Mouse (Mus musculus) CH12.LX (cell line): ENCODE measurements around the gene Ssh2. TPM values are rescaled to one million over a fixed set of nuclear protein-coding genes. Genes with fewer than 3 reads are reported as not detected.

Source experiments
- DNase-seq: peaks from one replicate; pipeline ENCODE4 v3.0.0-alpha.2; 2013; ENCODE audit errors: extremely low read depth
- H3K27ac ChIP-seq: 2 replicates; pipeline ENCODE4 v1.5.1; 2012; ENCODE audit warnings: low read depth, mild to moderate bottlenecking, control low read depth, moderate library complexity; ENCODE audit not compliant: insufficient read depth
- H3K27me3 ChIP-seq: replicated peaks from 2 replicates; pipeline ENCODE3; 2012; ENCODE audit warnings: inconsistent platforms
- H3K36me3 ChIP-seq, 2 experiments: replicated peaks in 1 of 2; 2 replicates each; pipeline versions ENCODE3 to v1.6.1; 2012; ENCODE audit warnings: inconsistent platforms in 1 of 2, low read length in 1 of 2, mild to moderate bottlenecking in 1 of 2, mixed read lengths in 1 of 2, moderate library complexity in 1 of 2; ENCODE audit not compliant: control insufficient read depth in 1 of 2, insufficient read depth in 1 of 2
- H3K4me1 ChIP-seq, 2 experiments: 2 replicates each; pipeline ENCODE4 v1.6.1; 2012; ENCODE audit warnings: inconsistent platforms in 1 of 2, moderate library complexity in 1 of 2; ENCODE audit not compliant: insufficient read depth in 2 of 2, control insufficient read depth in 1 of 2
- H3K4me2 ChIP-seq: 2 replicates; pipeline ENCODE4 v1.6.1; 2012; ENCODE audit warnings: low read depth, mild to moderate bottlenecking, control low read depth; ENCODE audit not compliant: poor library complexity, insufficient read depth, severe bottlenecking
- H3K4me3 ChIP-seq, 3 experiments: fragments of 150-350 bp in 1 of 3; sonication (generic) in 1 of 3; replicated peaks in 1 of 3; 2 replicates each; pipeline versions ENCODE3 to v1.5.1; 2011 to 2012; ENCODE audit warnings: low read depth in 2 of 3, low read length in 2 of 3, mild to moderate bottlenecking in 2 of 3, moderate library complexity in 2 of 3, control low read depth in 1 of 3, improper control_type of control experiment in 1 of 3, inconsistent platforms in 1 of 3, mixed read lengths in 1 of 3; ENCODE audit not compliant: poor library complexity in 1 of 3
- H3K79me2 ChIP-seq: replicated peaks from 2 replicates; pipeline ENCODE4 v1.6.1; 2012; ENCODE audit warnings: mild to moderate bottlenecking, moderate library complexity; ENCODE audit not compliant: control insufficient read depth, poor library complexity, insufficient read depth, severe bottlenecking; ENCODE audit errors: extremely low read depth
- H3K9ac ChIP-seq: 2 replicates; pipeline ENCODE4 v1.6.1; 2012; ENCODE audit warnings: low read depth, mild to moderate bottlenecking, control low read depth, moderate library complexity; ENCODE audit not compliant: insufficient read depth
- H3K9me3 ChIP-seq: replicated peaks from 2 replicates; pipeline ENCODE3; 2012; ENCODE audit warnings: low read length, inconsistent platforms, mixed read lengths
- BHLHE40 ChIP-seq: IDR thresholded peaks from 2 replicates; pipeline ENCODE4 v1.6.1; 2011; ENCODE audit warnings: mild to moderate bottlenecking, low read depth, low read length, improper control_type of control experiment
- CHD1 ChIP-seq: IDR thresholded peaks from 2 replicates; pipeline ENCODE4 v1.6.1; 2012; ENCODE audit warnings: low read depth, low read length, improper control_type of control experiment, inconsistent platforms
- CHD2 ChIP-seq: IDR thresholded peaks from 2 replicates; pipeline ENCODE4 v1.6.1; 2011; ENCODE audit warnings: low read length, improper control_type of control experiment
- ELF1 ChIP-seq: IDR thresholded peaks from 2 replicates; pipeline ENCODE4 v1.6.1; 2014; ENCODE audit warnings: low read depth, mild to moderate bottlenecking, inconsistent platforms, low read length, improper control_type of control experiment
- EP300 ChIP-seq: IDR thresholded peaks from 2 replicates; pipeline ENCODE4 v1.6.1; 2011; ENCODE audit warnings: low read length, improper control_type of control experiment
- ETS1 ChIP-seq: conservative IDR thresholded peaks from 2 replicates; pipeline ENCODE4 v1.6.1; 2012; ENCODE audit warnings: low read depth, mild to moderate bottlenecking, inconsistent platforms, low read length, improper control_type of control experiment, moderate library complexity
- JUN ChIP-seq: IDR thresholded peaks from 2 replicates; pipeline ENCODE4 v1.6.1; 2011; ENCODE audit warnings: low read depth, mild to moderate bottlenecking, low read length, improper control_type of control experiment, moderate library complexity; ENCODE audit not compliant: insufficient read depth
- JUND ChIP-seq: conservative IDR thresholded peaks from 2 replicates; pipeline ENCODE4 v1.6.1; 2011; ENCODE audit warnings: low read depth, low read length, improper control_type of control experiment
- MAFK ChIP-seq: IDR thresholded peaks from 2 replicates; pipeline ENCODE4 v1.6.1; 2011; ENCODE audit warnings: low read length, improper control_type of control experiment; ENCODE audit not compliant: insufficient replicate concordance
- MAX ChIP-seq: IDR thresholded peaks from 2 replicates; pipeline ENCODE4 v1.6.1; 2011; ENCODE audit warnings: low read length, improper control_type of control experiment
- MXI1 ChIP-seq: IDR thresholded peaks from 2 replicates; pipeline ENCODE4 v1.6.1; 2011; ENCODE audit warnings: mild to moderate bottlenecking, low read depth, low read length, improper control_type of control experiment
- MYC ChIP-seq: IDR thresholded peaks from 2 replicates; pipeline ENCODE4 v1.6.1; 2011; ENCODE audit warnings: low read depth, mild to moderate bottlenecking, improper control_type of control experiment, low read length
- NRF1 ChIP-seq: IDR thresholded peaks from 2 replicates; pipeline ENCODE4 v1.6.1; 2014; ENCODE audit warnings: low read depth, mild to moderate bottlenecking, inconsistent platforms, low read length, improper control_type of control experiment, moderate library complexity
- PAX5 ChIP-seq: IDR thresholded peaks from 2 replicates; pipeline ENCODE4 v1.6.1; 2012; ENCODE audit warnings: low read length, inconsistent platforms, mixed read lengths
- POLR2A ChIP-seq: IDR thresholded peaks from 2 replicates; pipeline ENCODE4 v1.6.1; 2011; ENCODE audit warnings: low read depth, mild to moderate bottlenecking, improper control_type of control experiment, low read length
- POLR2AphosphoS2 ChIP-seq: IDR thresholded peaks from 2 replicates; pipeline ENCODE4 v1.6.1; 2011; ENCODE audit warnings: low read depth, low read length, improper control_type of control experiment
- RAD21 ChIP-seq: IDR thresholded peaks from 2 replicates; pipeline ENCODE4 v1.6.1; 2011; ENCODE audit warnings: low read depth, mild to moderate bottlenecking, low read length, improper control_type of control experiment, moderate library complexity
- SIN3A ChIP-seq: IDR thresholded peaks from 2 replicates; pipeline ENCODE4 v1.6.1; 2012; ENCODE audit warnings: low read length, improper control_type of control experiment, inconsistent platforms
- SMC3 ChIP-seq: IDR thresholded peaks from 2 replicates; pipeline ENCODE4 v1.6.1; 2011; ENCODE audit warnings: low read depth, low read length, improper control_type of control experiment
- TBP ChIP-seq: conservative IDR thresholded peaks from 2 replicates; pipeline ENCODE4 v1.6.1; 2011; ENCODE audit warnings: low read depth, low read length, improper control_type of control experiment
- UBTF ChIP-seq: IDR thresholded peaks from 2 replicates; pipeline ENCODE4 v1.6.1; 2012; ENCODE audit warnings: low read depth, mild to moderate bottlenecking, inconsistent platforms, low read length, improper control_type of control experiment, moderate library complexity
- ZKSCAN1 ChIP-seq: IDR thresholded peaks from 2 replicates; pipeline ENCODE4 v1.6.1; 2012; ENCODE audit warnings: low read depth, inconsistent platforms, low read length, improper control_type of control experiment, borderline replicate concordance
- ZNF384 ChIP-seq: IDR thresholded peaks from 2 replicates; pipeline ENCODE4 v1.6.1; 2012; ENCODE audit warnings: low read depth, low read length, improper control_type of control experiment, inconsistent platforms
- dilution Hi-C: fragments of 300-500 bp; cut with MboI; formaldehyde crosslinking; loops from 2 replicates; pipeline ENCODE4 v1.14.3; 2020; ENCODE audit warnings: low sequenced_read_pairs; ENCODE audit not compliant: extremely low pct_unique_long_range_greater_than_20kb, extremely low pct_ligation_motif_present
- in situ Hi-C: fragments of 300-500 bp; cut with MboI; formaldehyde crosslinking; loops from 3 replicates; pipeline ENCODE4 v1.14.3; 2019; ENCODE audit warnings: low sequenced_read_pairs, low pct_ligation_motif_present, low pct_unique_long_range_greater_than_20kb, mixed read lengths
- polyA plus RNA-seq: library from polyadenylated mRNA; unstranded; fragments of >175 nt; gene quantifications from 2 replicates; pipeline ENCODE4 v1.2.1, GENCODE M21; 2012; ENCODE audit warnings: low read depth; ENCODE audit not compliant: insufficient read length
- total RNA-seq, 2 experiments: library from RNA; depleted of rRNA; stranded (reverse); fragments of 300-350 nt in 1 of 2; fragments of >200 nt in 1 of 2; gene quantifications; 2 replicates each; pipeline ENCODE4 v1.2.3; 2012 to 2014

Gene Ssh2
- total and polyA plus RNA-seq, 3 experiments: 5.9 to 14.6 (median 6.3) TPM

- Histone ChIP-seq H3K79me2 (no peaks in the 10 kb centered on the region), H3K4me3 (no peak overlapping the region), H3K27me3 (no peaks in the 10 kb centered on the region), H3K4me1 (no peaks in the 10 kb centered on the region), H3K4me2 (no peak overlapping the region), H3K9me3 (no peaks in the 10 kb centered on the region), H3K9ac (no peak overlapping the region), H3K27ac (no peak overlapping the region), H3K36me3 (peaks cover 23 to 64% of the 10 kb centered on the region in 2 experiments)
- TF ChIP-seq EP300 (no peak), CHD2 (no peak), ELF1 (no peak), SMC3 (no peak), MAX (no peak), TBP (no peak), ETS1 (no peak), ZKSCAN1 (no peak), UBTF (no peak), NRF1 (no peak), JUND (no peak), RAD21 (no peak), POLR2AphosphoS2 (no peak), MXI1 (no peak), MYC (no peak), SIN3A (no peak)
- in situ Hi-C loops: no loop called here
- dilution Hi-C loops: no loop called here
- DNase-seq: no peak
Observed at GRCm38 (mm10) chr11:77423175-77423859, 207.2 kb downstream of the Ssh2 start.

GRCm38 (mm10) chr11:77428446-77428845 lies 212.4 kb downstream of the Ssh2 start:
- H3K9ac ChIP-seq: no peak overlapping the region
- dilution Hi-C loops: no loop called here

More at GRCm38 (mm10) chr11:77428446-77428845, 212.4 kb downstream of the Ssh2 start:
- no peak for DNase-seq
- in situ Hi-C loops: no loop called here
- Histone ChIP-seq H3K79me2 (no peaks in the 10 kb centered on the region), H3K4me3 (no peak overlapping the region), H3K9me3 (no peaks in the 10 kb centered on the region), H3K4me2 (no peak overlapping the region), H3K36me3 (peaks cover 18 to 68% of the 10 kb centered on the region in 2 experiments), H3K27me3 (no peaks in the 10 kb centered on the region), H3K4me1 (no peaks in the 10 kb centered on the region), H3K27ac (no peak overlapping the region)
- TF ChIP-seq MAFK (no peak), RAD21 (no peak), PAX5 (no peak), POLR2A (no peak), JUND (no peak), ETS1 (no peak), CHD2 (no peak), CHD1 (no peak), JUN (no peak), SIN3A (no peak), MXI1 (no peak), BHLHE40 (no peak), POLR2AphosphoS2 (no peak), ZNF384 (no peak)
